Mouse (Mus musculus) adrenal gland, adult 8-10 months (tissue): ENCODE results near the gene Notch3. TPM values are rescaled to one million over a fixed set of nuclear protein-coding genes. Genes with fewer than 3 reads are reported as not detected.
"Not testable (repeated sequence)": the region's sequence is repeated elsewhere in the genome, so short reads cannot be mapped to it uniquely, and the experiment has no call there.

Experiments used
- DNase-seq: peaks from one replicate; pipeline ENCODE4 v3.0.0; 2022
- total RNA-seq, 4 experiments: library from RNA; stranded (reverse); gene quantifications; 2 replicates each; pipeline ENCODE4 v1.2.4; 2022

Gene Notch3
- total RNA-seq, result 10 to 100 TPM in 1 of 4 experiments, 1 to 10 TPM in 3; 5.7 to 10.7 (median 7.3) TPM

- DNase-seq, result no peak
Observed at GRCm38 (mm10) chr17:32166687-32167086, at the start of gene Notch3. Gene Notch3, minus strand, starts transcription at chr17:32166852.

GRCm38 (mm10) chr17:32215587-32215986 is 48.9 kb upstream of the Notch3 start:
- DNase-seq, result not testable (repeated sequence)

- not testable (repeated sequence) for DNase-seq
Observed at GRCm38 (mm10) chr17:32211554-32211953, 44.9 kb upstream of the Notch3 start.

GRCm38 (mm10) chr17:32209752-32210151 is 43.1 kb upstream of the Notch3 start:
- no peak for DNase-seq

- DNase-seq, result no peak
Observed at GRCm38 (mm10) chr17:32209144-32209543, 42.5 kb upstream of the Notch3 start.

- DNase-seq, result no peak
Observed at GRCm38 (mm10) chr17:32207586-32208245, 41.1 kb upstream of the Notch3 start.

- no peak for DNase-seq
Observed at GRCm38 (mm10) chr17:32205345-32205744, 38.7 kb upstream of the Notch3 start.

- DNase-seq, result no peak
Observed at GRCm38 (mm10) chr17:32202972-32203371, 36.3 kb upstream of the Notch3 start.

- no peak for DNase-seq
Observed at GRCm38 (mm10) chr17:32201086-32201485, 34.4 kb upstream of the Notch3 start.

GRCm38 (mm10) chr17:32199796-32200195 is 33.1 kb upstream of the Notch3 start:
- DNase-seq, result no peak

GRCm38 (mm10) chr17:32197156-32197555 is 30.5 kb upstream of the Notch3 start:
- no peak for DNase-seq

- no peak for DNase-seq
Observed at GRCm38 (mm10) chr17:32195725-32196124, 29.1 kb upstream of the Notch3 start.

GRCm38 (mm10) chr17:32193010-32193409 is 26.4 kb upstream of the Notch3 start:
- no peak for DNase-seq

- no peak for DNase-seq
Observed at GRCm38 (mm10) chr17:32189850-32190249, 23.2 kb upstream of the Notch3 start.

GRCm38 (mm10) chr17:32188863-32189636 is 22.4 kb upstream of the Notch3 start, which contains the start of gene Ephx3:
Gene Ephx3, minus strand, starts transcription at chr17:32189549.
- no peak for DNase-seq

GRCm38 (mm10) chr17:32183017-32183416 is 16.4 kb upstream of the Notch3 start:
- no peak for DNase-seq

GRCm38 (mm10) chr17:32179621-32180491 is 13.2 kb upstream of the Notch3 start:
- no peak for DNase-seq

GRCm38 (mm10) chr17:32176919-32177318 is 10.3 kb upstream of the Notch3 start:
- no peak for DNase-seq

- DNase-seq, result no peak
Observed at GRCm38 (mm10) chr17:32173166-32173565, 6.5 kb upstream of the Notch3 start.

GRCm38 (mm10) chr17:32172485-32172884 is 5.8 kb upstream of the Notch3 start:
- no peak for DNase-seq

GRCm38 (mm10) chr17:32169518-32170225 is 3.0 kb upstream of the Notch3 start:
- DNase-seq, result no peak
